Mouse (Mus musculus): ENCODE measurements at regions not wholly inside any gene's neighbourhood (a gene's known extent, or its start where the extent isn't known, plus 50 kb on each side); places are given as distances from the start of the nearest gene placed in this dataset.
"Not testable (repeated sequence)": the region's sequence is repeated elsewhere in the genome, so short reads cannot be mapped to it uniquely, and the experiment has no call there.

GRCm38 (mm10) chr1:51411726-51412125 lies 66.5 kb downstream of the Nabp1 start:
- DNase-seq (ENCODE audit: low read depth): no peak
- TF ChIP-seq POLR2A (IDR thresholded peaks at IDR 0.05; ENCODE audit: borderline replicate concordance, extremely low read depth, insufficient read depth, insufficient read length, poor library complexity, severe bottlenecking): no peak
- TF ChIP-seq CTCF (IDR thresholded peaks at IDR 0.05; ENCODE audit: borderline replicate concordance, extremely low read depth, insufficient read depth, insufficient read length): no peak

- TF ChIP-seq POLR2A (IDR thresholded peaks at IDR 0.05; ENCODE audit: borderline replicate concordance, extremely low read depth, insufficient read depth, insufficient read length, poor library complexity, severe bottlenecking) (no peak), CTCF (IDR thresholded peaks at IDR 0.05; ENCODE audit: borderline replicate concordance, extremely low read depth, insufficient read depth, insufficient read length) (no peak)
- DNase-seq (ENCODE audit: low read depth): no peak
These were observed 74.6 kb downstream of the Nabp1 start for GRCm38 (mm10) chr1:51403632-51404031.

GRCm38 (mm10) chr1:51402533-51402925 lies 75.7 kb downstream of the Nabp1 start:
- TF ChIP-seq POLR2A (IDR thresholded peaks at IDR 0.05; ENCODE audit: borderline replicate concordance, extremely low read depth, insufficient read depth, insufficient read length, poor library complexity, severe bottlenecking) (no peak), CTCF (IDR thresholded peaks at IDR 0.05; ENCODE audit: borderline replicate concordance, extremely low read depth, insufficient read depth, insufficient read length) (no peak)

GRCm38 (mm10) chr1:51401846-51402532 lies 76.2 kb downstream of the Nabp1 start:
- DNase-seq (ENCODE audit: low read depth): no peak
- no peak for TF ChIP-seq POLR2A (IDR thresholded peaks at IDR 0.05; ENCODE audit: borderline replicate concordance, extremely low read depth, insufficient read depth, insufficient read length, poor library complexity, severe bottlenecking)
- no peak for TF ChIP-seq CTCF (IDR thresholded peaks at IDR 0.05; ENCODE audit: borderline replicate concordance, extremely low read depth, insufficient read depth, insufficient read length)

More at GRCm38 (mm10) chr1:51402533-51402925, 75.7 kb downstream of the Nabp1 start:
- DNase-seq (ENCODE audit: low read depth): no peak

- DNase-seq (ENCODE audit: low read depth): not testable (repeated sequence)
These were observed 77.7 kb downstream of the Nabp1 start for GRCm38 (mm10) chr1:51400541-51400940.

GRCm38 (mm10) chr1:51386874-51387273 lies 91.4 kb downstream of the Nabp1 start:
- DNase-seq (ENCODE audit: low read depth): no peak
- TF ChIP-seq CTCF (IDR thresholded peaks at IDR 0.05; ENCODE audit: borderline replicate concordance, extremely low read depth, insufficient read depth, insufficient read length): no peak

GRCm38 (mm10) chr1:51384051-51384450 lies 94.2 kb downstream of the Nabp1 start:
- no peak for TF ChIP-seq CTCF (IDR thresholded peaks at IDR 0.05; ENCODE audit: borderline replicate concordance, extremely low read depth, insufficient read depth, insufficient read length)
- TF ChIP-seq POLR2A (IDR thresholded peaks at IDR 0.05; ENCODE audit: borderline replicate concordance, extremely low read depth, insufficient read depth, insufficient read length, poor library complexity, severe bottlenecking): no peak
- DNase-seq (ENCODE audit: low read depth): peak; percentile 46

- no peak for TF ChIP-seq POLR2A (IDR thresholded peaks at IDR 0.05; ENCODE audit: borderline replicate concordance, extremely low read depth, insufficient read depth, insufficient read length, poor library complexity, severe bottlenecking)
- no peak for TF ChIP-seq CTCF (IDR thresholded peaks at IDR 0.05; ENCODE audit: borderline replicate concordance, extremely low read depth, insufficient read depth, insufficient read length)
- no peak for DNase-seq (ENCODE audit: low read depth)
These were observed 91.3 kb downstream of the Cavin2 start for GRCm38 (mm10) chr1:51380240-51380639.

GRCm38 (mm10) chr1:51367587-51367986 lies 78.7 kb downstream of the Cavin2 start:
- DNase-seq (ENCODE audit: low read depth): no peak
- TF ChIP-seq CTCF (IDR thresholded peaks at IDR 0.05; ENCODE audit: borderline replicate concordance, extremely low read depth, insufficient read depth, insufficient read length): no peak
- no peak for TF ChIP-seq POLR2A (IDR thresholded peaks at IDR 0.05; ENCODE audit: borderline replicate concordance, extremely low read depth, insufficient read depth, insufficient read length, poor library complexity, severe bottlenecking)

- TF ChIP-seq POLR2A (IDR thresholded peaks at IDR 0.05; ENCODE audit: borderline replicate concordance, extremely low read depth, insufficient read depth, insufficient read length, poor library complexity, severe bottlenecking) (no peak), CTCF (IDR thresholded peaks at IDR 0.05; ENCODE audit: borderline replicate concordance, extremely low read depth, insufficient read depth, insufficient read length) (no peak)
- peak; percentile 55 for DNase-seq (ENCODE audit: low read depth)
These were observed 71.2 kb downstream of the Cavin2 start for GRCm38 (mm10) chr1:51360095-51360494.
